Mouse (Mus musculus): ENCODE measurements around the gene Abl2. TPM values are rescaled to one million over a fixed set of nuclear protein-coding genes. Genes with fewer than 3 reads are reported as not detected.

The Abl2 gene
- total RNA-seq, 1 experiment, result 41.1 TPM

GRCm38 (mm10) chr1:156605940-156606339 lies 47.4 kb downstream of the Abl2 start:
- Histone ChIP-seq H3K9me3 (ENCODE audit: control insufficient read depth, insufficient read depth, low read depth, low read length) (no peaks in the 10 kb centered on the region; the same call in 1 of the 2 replicates), H3K9ac (ENCODE audit: insufficient read depth, low read depth, low read length, poor library complexity, severe bottlenecking) (no peak overlapping the region), H3K4me1 (ENCODE audit: control insufficient read depth in 2 of 2, insufficient read depth in 2 of 2, low read length in 2 of 2, poor library complexity in 1 of 2) (peaks cover 6 to 13% of the 10 kb centered on the region in 2 experiments; a peak in 3 of 4 replicates), H3K4me3 (ENCODE audit: insufficient read depth in 1 of 2, low read depth in 1 of 2, low read length in 2 of 2, poor library complexity in 1 of 2, severe bottlenecking in 1 of 2) (no peak overlapping the region), H3K36me3 (ENCODE audit: control insufficient read depth, insufficient read depth, low read length, poor library complexity, severe bottlenecking) (no peaks in the 10 kb centered on the region), H3K27ac (ENCODE audit: insufficient read depth, low read depth, low read length, poor library complexity, severe bottlenecking) (no peak overlapping the region)
- TF ChIP-seq HCFC1 (IDR thresholded peaks at IDR 0.05; ENCODE audit: borderline replicate concordance, insufficient read depth, low read length), result no peak
- TF ChIP-seq CHD2 (IDR thresholded peaks at IDR 0.05; ENCODE audit: low read depth, low read length), result no peak
- TF ChIP-seq ZC3H11A (IDR thresholded peaks at IDR 0.05; ENCODE audit: borderline replicate concordance, low read depth, low read length), result no peak
- TF ChIP-seq MAFK (IDR thresholded peaks at IDR 0.05; ENCODE audit: insufficient read depth, low read depth, low read length), result no peak
- TF ChIP-seq ZNF384 (IDR thresholded peaks at IDR 0.05; ENCODE audit: low read depth, low read length), result no peak
- DNase-seq (ENCODE audit: low read depth, low spot score), result no peak
- in situ Hi-C loops (cut with MboI; ENCODE audit: low sequenced_read_pairs in 2 of 2, unreplicated experiment in 2 of 2), result no loop called here

GRCm38 (mm10) chr1:156608496-156608895 lies 49.9 kb downstream of the Abl2 start:
- DNase-seq (ENCODE audit: low read depth, low spot score), result no peak
- no peaks in the 10 kb centered on the region for H3K36me3 ChIP-seq (ENCODE audit: control insufficient read depth, insufficient read depth, low read length, poor library complexity, severe bottlenecking)
- TF ChIP-seq MAFK (IDR thresholded peaks at IDR 0.05; ENCODE audit: insufficient read depth, low read depth, low read length), result no peak
- TF ChIP-seq HCFC1 (IDR thresholded peaks at IDR 0.05; ENCODE audit: borderline replicate concordance, insufficient read depth, low read length), result no peak
- no peak for TF ChIP-seq CHD2 (IDR thresholded peaks at IDR 0.05; ENCODE audit: low read depth, low read length)
- no peak for TF ChIP-seq ZNF384 (IDR thresholded peaks at IDR 0.05; ENCODE audit: low read depth, low read length)
- TF ChIP-seq ZC3H11A (IDR thresholded peaks at IDR 0.05; ENCODE audit: borderline replicate concordance, low read depth, low read length), result no peak
- H3K4me3 ChIP-seq (ENCODE audit: insufficient read depth in 1 of 2, low read depth in 1 of 2, low read length in 2 of 2, poor library complexity in 1 of 2, severe bottlenecking in 1 of 2), result no peak overlapping the region
- peaks cover 5 to 16% of the 10 kb centered on the region in 2 experiments for H3K4me1 ChIP-seq (ENCODE audit: control insufficient read depth in 2 of 2, insufficient read depth in 2 of 2, low read length in 2 of 2, poor library complexity in 1 of 2)
- H3K27ac ChIP-seq (ENCODE audit: insufficient read depth, low read depth, low read length, poor library complexity, severe bottlenecking), result no peak overlapping the region
- H3K9me3 ChIP-seq (ENCODE audit: control insufficient read depth, insufficient read depth, low read depth, low read length), result no peaks in the 10 kb centered on the region; the same call in 1 of the 2 replicates
- in situ Hi-C loops (cut with MboI; ENCODE audit: low sequenced_read_pairs in 2 of 2, unreplicated experiment in 2 of 2), result no loop called here
- H3K9ac ChIP-seq (ENCODE audit: insufficient read depth, low read depth, low read length, poor library complexity, severe bottlenecking), result no peak overlapping the region

- H3K4me3 ChIP-seq (ENCODE audit: insufficient read depth in 1 of 2, low read depth in 1 of 2, low read length in 2 of 2, poor library complexity in 1 of 2, severe bottlenecking in 1 of 2), result no peak overlapping the region
- no peaks in the 10 kb centered on the region; the same call in 1 of the 2 replicates for H3K9me3 ChIP-seq (ENCODE audit: control insufficient read depth, insufficient read depth, low read depth, low read length)
- H3K27ac ChIP-seq (ENCODE audit: insufficient read depth, low read depth, low read length, poor library complexity, severe bottlenecking), result no peak overlapping the region
- in situ Hi-C loops (cut with MboI; ENCODE audit: low sequenced_read_pairs in 2 of 2, unreplicated experiment in 2 of 2), result no loop called here
- DNase-seq (ENCODE audit: low read depth, low spot score), result no peak
- TF ChIP-seq ZNF384 (IDR thresholded peaks at IDR 0.05; ENCODE audit: low read depth, low read length) (no peak), CHD2 (IDR thresholded peaks at IDR 0.05; ENCODE audit: low read depth, low read length) (no peak), ZC3H11A (IDR thresholded peaks at IDR 0.05; ENCODE audit: borderline replicate concordance, low read depth, low read length) (no peak), HCFC1 (IDR thresholded peaks at IDR 0.05; ENCODE audit: borderline replicate concordance, insufficient read depth, low read length) (no peak), MAFK (IDR thresholded peaks at IDR 0.05; ENCODE audit: insufficient read depth, low read depth, low read length) (no peak)
- H3K4me1 ChIP-seq (ENCODE audit: control insufficient read depth in 2 of 2, insufficient read depth in 2 of 2, low read length in 2 of 2, poor library complexity in 1 of 2), result peaks cover 7 to 12% of the 10 kb centered on the region in 2 experiments
- H3K36me3 ChIP-seq (ENCODE audit: control insufficient read depth, insufficient read depth, low read length, poor library complexity, severe bottlenecking), result no peaks in the 10 kb centered on the region
- H3K9ac ChIP-seq (ENCODE audit: insufficient read depth, low read depth, low read length, poor library complexity, severe bottlenecking), result no peak overlapping the region
These were observed 51.7 kb downstream of the Abl2 start for GRCm38 (mm10) chr1:156610257-156610656.

- DNase-seq (ENCODE audit: low read depth, low spot score), result no peak
These were observed 55.4 kb downstream of the Abl2 start for GRCm38 (mm10) chr1:156613855-156614530.

More at GRCm38 (mm10) chr1:156613855-156614530, 55.4 kb downstream of the Abl2 start:
- peak overlapping the region; percentile 32; the same call in 1 of the 2 replicates for H3K27ac ChIP-seq (ENCODE audit: insufficient read depth, low read depth, low read length, poor library complexity, severe bottlenecking)
- H3K4me1 ChIP-seq (ENCODE audit: control insufficient read depth in 2 of 2, insufficient read depth in 2 of 2, low read length in 2 of 2, poor library complexity in 1 of 2), result peaks cover 9 to 16% of the 10 kb centered on the region in 2 experiments
- H3K36me3 ChIP-seq (ENCODE audit: control insufficient read depth, insufficient read depth, low read length, poor library complexity, severe bottlenecking), result peaks cover 2% of the 10 kb centered on the region; the same call in 1 of the 2 replicates
- no peaks in the 10 kb centered on the region; the same call in 1 of the 2 replicates for H3K9me3 ChIP-seq (ENCODE audit: control insufficient read depth, insufficient read depth, low read depth, low read length)
- in situ Hi-C loops (cut with MboI; ENCODE audit: low sequenced_read_pairs in 2 of 2, unreplicated experiment in 2 of 2), result no loop called here
- no peak for TF ChIP-seq HCFC1 (IDR thresholded peaks at IDR 0.05; ENCODE audit: borderline replicate concordance, insufficient read depth, low read length)
- TF ChIP-seq ZC3H11A (IDR thresholded peaks at IDR 0.05; ENCODE audit: borderline replicate concordance, low read depth, low read length), result no peak
- no peak for TF ChIP-seq CHD2 (IDR thresholded peaks at IDR 0.05; ENCODE audit: low read depth, low read length)
- TF ChIP-seq MAFK (IDR thresholded peaks at IDR 0.05; ENCODE audit: insufficient read depth, low read depth, low read length), result no peak
- TF ChIP-seq ZNF384 (IDR thresholded peaks at IDR 0.05; ENCODE audit: low read depth, low read length), result no peak
- no peak overlapping the region for H3K9ac ChIP-seq (ENCODE audit: insufficient read depth, low read depth, low read length, poor library complexity, severe bottlenecking)
- no peak overlapping the region for H3K4me3 ChIP-seq (ENCODE audit: insufficient read depth in 1 of 2, low read depth in 1 of 2, low read length in 2 of 2, poor library complexity in 1 of 2, severe bottlenecking in 1 of 2)
